Mouse (Mus musculus): ENCODE measurements at regions not wholly inside any gene's neighbourhood (a gene's known extent, or its start where the extent isn't known, plus 50 kb on each side); places are given as distances from the start of the nearest gene placed in this dataset.

- no peak for DNase-seq (ENCODE audit: low spot score in 2 of 2)
Observed at GRCm38 (mm10) chr19:23044510-23045464, 96.2 kb upstream of the Klf9 start.

GRCm38 (mm10) chr19:23051456-23051855 is 89.6 kb upstream of the Klf9 start:
- DNase-seq (ENCODE audit: low spot score in 2 of 2): no peak

GRCm38 (mm10) chr19:23054440-23054839 is 86.6 kb upstream of the Klf9 start:
- DNase-seq (ENCODE audit: low spot score in 2 of 2): no peak

GRCm38 (mm10) chr19:23055916-23056805 is 84.9 kb upstream of the Klf9 start:
- DNase-seq (ENCODE audit: low spot score in 2 of 2): no peak

GRCm38 (mm10) chr19:23056851-23057707 is 83.9 kb upstream of the Klf9 start:
- peak; percentile 82 to 86 for DNase-seq (ENCODE audit: low spot score in 2 of 2)

- DNase-seq (ENCODE audit: low spot score in 2 of 2): peak; percentile 16 to 41
Observed at GRCm38 (mm10) chr19:23057739-23058501, 83.1 kb upstream of the Klf9 start.

- no peak for DNase-seq (ENCODE audit: low spot score in 2 of 2)
Observed at GRCm38 (mm10) chr19:23058502-23058900, 82.5 kb upstream of the Klf9 start.

GRCm38 (mm10) chr19:23061081-23061640 is 79.9 kb upstream of the Klf9 start:
- no peak for DNase-seq (ENCODE audit: low spot score in 2 of 2)

- DNase-seq (ENCODE audit: low spot score in 2 of 2): no peak
Observed at GRCm38 (mm10) chr19:23061906-23062305, 79.1 kb upstream of the Klf9 start.

- no peak for DNase-seq (ENCODE audit: low spot score in 2 of 2)
Observed at GRCm38 (mm10) chr19:23062851-23063250, 78.2 kb upstream of the Klf9 start.

GRCm38 (mm10) chr19:23065548-23065947 is 75.5 kb upstream of the Klf9 start:
- peak in 1 of 2 experiments; percentile 17 for DNase-seq (ENCODE audit: low spot score in 2 of 2)

GRCm38 (mm10) chr19:23066726-23067125 is 74.3 kb upstream of the Klf9 start:
- DNase-seq (ENCODE audit: low spot score in 2 of 2): no peak

- no peak for DNase-seq (ENCODE audit: low spot score in 2 of 2)
Observed at GRCm38 (mm10) chr19:23068600-23068999, 72.4 kb upstream of the Klf9 start.

- DNase-seq (ENCODE audit: low spot score in 2 of 2): no peak
Observed at GRCm38 (mm10) chr19:23069656-23070055, 71.4 kb upstream of the Klf9 start.

- DNase-seq (ENCODE audit: low spot score in 2 of 2): no peak
Observed at GRCm38 (mm10) chr19:23071000-23071399, 70.0 kb upstream of the Klf9 start.

- DNase-seq (ENCODE audit: low spot score in 2 of 2): no peak
Observed at GRCm38 (mm10) chr19:23074602-23075570, 66.1 kb upstream of the Klf9 start.

GRCm38 (mm10) chr19:23075790-23076189 is 65.2 kb upstream of the Klf9 start:
- no peak for DNase-seq (ENCODE audit: low spot score in 2 of 2)

- DNase-seq (ENCODE audit: low spot score in 2 of 2): no peak
Observed at GRCm38 (mm10) chr19:23085173-23085660, 55.8 kb upstream of the Klf9 start.

- DNase-seq (ENCODE audit: low spot score in 2 of 2): no peak
Observed at GRCm38 (mm10) chr19:23087575-23087974, 53.5 kb upstream of the Klf9 start.

Measured in gastrocnemius, adult 8-10 months (tissue).